Mouse (Mus musculus) forebrain, embryonic 10.5 days (tissue): ENCODE measurements around the gene Nxnl2. TPM values are rescaled to one million over a fixed set of nuclear protein-coding genes. Genes with fewer than 3 reads are reported as not detected.

ENCODE experiments used
- DNase-seq: peaks from one replicate; pipeline ENCODE4 v3.0.0-alpha.2; 2017; ENCODE audit warnings: low spot score; ENCODE audit errors: extremely low spot score
- H3K27ac ChIP-seq: fragments of 300-500 bp; sonication (generic); 2 replicates; pipeline ENCODE4 v1.5.1; 2016; ENCODE audit warnings: mild to moderate bottlenecking
- H3K27me3 ChIP-seq: fragments of 300-500 bp; sonication (generic); 2 replicates; pipeline ENCODE4 v1.6.1; 2016; ENCODE audit warnings: mild to moderate bottlenecking; ENCODE audit not compliant: poor library complexity, severe bottlenecking
- H3K36me3 ChIP-seq: fragments of 300-500 bp; sonication (generic); replicated peaks from 2 replicates; pipeline ENCODE4 v1.6.1; 2016; ENCODE audit warnings: mild to moderate bottlenecking, moderate library complexity
- H3K4me1 ChIP-seq: fragments of 300-500 bp; sonication (generic); 2 replicates; pipeline ENCODE4 v1.6.1; 2016
- H3K4me3 ChIP-seq: fragments of 300-500 bp; sonication (generic); 2 replicates; pipeline ENCODE4 v1.5.1; 2016; ENCODE audit warnings: mild to moderate bottlenecking, moderate library complexity
- H3K9me3 ChIP-seq: fragments of 300-500 bp; sonication (generic); 2 replicates; pipeline ENCODE4 v1.6.1; 2016; ENCODE audit warnings: mild to moderate bottlenecking, moderate library complexity
- WGBS: fragments of 180-500 bp; shearing (Covaris S2); methylation state at CpG from one replicate; pipeline ENCODE4 v1.1.7; 2016; 5-methylcytosine and 5-hydroxymethylcytosine counted together
- microRNA-seq: library from miRNA; unstranded; fragments of <30 nt; microRNA quantifications from one replicate; pipeline ENCODE4, GENCODE M21; 2017
- polyA plus RNA-seq: library from polyadenylated mRNA; unstranded; fragments of >200 nt; fragmentation: Nextera tagmentation; extraction: Ambion mirVana; gene quantifications from 2 replicates; pipeline ENCODE4 v1.2.1, GENCODE M21; 2016

Nxnl2 gene
- polyA plus RNA-seq, 1 experiment from 2014 or later, result 0.56 TPM

- DNase-seq, result no peak
- no peak overlapping the region for H3K4me3 ChIP-seq
- H3K4me1 ChIP-seq, result no peaks in the 10 kb centered on the region; the same call in 1 of the 2 replicates
- H3K27ac ChIP-seq, result no peak overlapping the region
- no peaks in the 10 kb centered on the region for H3K27me3 ChIP-seq
- WGBS, result 87% methylated on average over 2 of the region's 2 CpGs
- H3K36me3 ChIP-seq, result no peaks in the 10 kb centered on the region
- H3K9me3 ChIP-seq, result no peaks in the 10 kb centered on the region
Observed at GRCm38 (mm10) chr13:51214746-51215145, 43.9 kb downstream of the Nxnl2 start.

GRCm38 (mm10) chr13:51220897-51221296 lies 50.1 kb downstream of the Nxnl2 start:
- H3K36me3 ChIP-seq, result no peaks in the 10 kb centered on the region
- H3K4me3 ChIP-seq, result no peak overlapping the region
- DNase-seq, result no peak
- 79% methylated on average over 4 of the region's 4 CpGs for WGBS
- no peaks in the 10 kb centered on the region for H3K27me3 ChIP-seq
- peaks cover 27% of the 10 kb centered on the region for H3K4me1 ChIP-seq
- H3K9me3 ChIP-seq, result no peaks in the 10 kb centered on the region; the same call in 1 of the 2 replicates
- peak overlapping the region; percentile 74 for H3K27ac ChIP-seq

GRCm38 (mm10) chr13:51221425-51222160 lies 50.8 kb downstream of the Nxnl2 start:
- WGBS, result 75% methylated on average over 12 of the region's 12 CpGs

More at GRCm38 (mm10) chr13:51221425-51222160, 50.8 kb downstream of the Nxnl2 start:
- Histone ChIP-seq H3K4me3 (no peak overlapping the region), H3K9me3 (no peaks in the 10 kb centered on the region; the same call in 1 of the 2 replicates), H3K27ac (peak overlapping the region; percentile 74), H3K36me3 (no peaks in the 10 kb centered on the region), H3K27me3 (no peaks in the 10 kb centered on the region), H3K4me1 (peaks cover 27% of the 10 kb centered on the region)
- no peak for DNase-seq

Small RNAs within 50 kb of the gene (microRNA-seq; reads per million reads assigned to microRNA genes)
- not detected for gene Gm44341

Other genes with a start within 250 kb of the Nxnl2 start
- gene Spin1, start 70.1 kb upstream of the Nxnl2 start, polyA plus RNA-seq, result 81.7 and 83.3 TPM in 2 replicates
- gene S1pr3, start 237.6 kb downstream of the Nxnl2 start, polyA plus RNA-seq, result 50.4 and 53.9 TPM in 2 replicates